Mouse (Mus musculus) hindbrain, embryonic 14.5 days (tissue): ENCODE results near the gene Tecr. TPM values are rescaled to one million over a fixed set of nuclear protein-coding genes. Genes with fewer than 3 reads are reported as not detected.
A peak's percentile ranks its signal among the peaks of the same experiment; 100 is the strongest.

Source experiments
- ATAC-seq: fragments of 200-750 bp; cut with Nextera tagmentation; 2 replicates; pipeline ENCODE4 v1.8.0; 2017; ENCODE audit warnings: moderate number of reproducible peaks, mild to moderate bottlenecking, moderate TSS enrichment, moderate library complexity; ENCODE audit not compliant: low FRiP score
- DNase-seq: peaks from one replicate; pipeline ENCODE4 v3.0.0-alpha.2; 2015; ENCODE audit warnings: low spot score
- H3K27ac ChIP-seq: fragments of 300-500 bp; sonication (generic); 2 replicates; pipeline ENCODE4 v1.5.1; 2014; ENCODE audit warnings: mild to moderate bottlenecking, moderate library complexity
- H3K27me3 ChIP-seq: fragments of 300-500 bp; sonication (generic); 2 replicates; pipeline ENCODE4 v1.6.1; 2014; ENCODE audit warnings: mild to moderate bottlenecking, low read length, mixed read lengths; ENCODE audit not compliant: control insufficient read depth, insufficient read depth
- H3K36me3 ChIP-seq: fragments of 300-500 bp; sonication (generic); replicated peaks from 2 replicates; pipeline ENCODE4 v1.6.1; 2014; ENCODE audit not compliant: control insufficient read depth, insufficient read depth
- H3K4me1 ChIP-seq: fragments of 300-500 bp; sonication (generic); replicated peaks from 2 replicates; pipeline ENCODE4 v1.6.1; 2014; ENCODE audit warnings: antibody characterized with exemption, low read length, mixed read lengths; ENCODE audit not compliant: control insufficient read depth, insufficient read depth
- H3K4me2 ChIP-seq: fragments of 300-500 bp; sonication (generic); replicated peaks from 2 replicates; pipeline ENCODE4 v1.6.1; 2014; ENCODE audit warnings: mild to moderate bottlenecking, moderate library complexity
- H3K4me3 ChIP-seq: fragments of 300-500 bp; sonication (generic); replicated peaks from 2 replicates; pipeline ENCODE4 v1.5.1; 2014; ENCODE audit warnings: mild to moderate bottlenecking, low read length
- H3K9ac ChIP-seq: fragments of 300-500 bp; sonication (generic); 2 replicates; pipeline ENCODE4 v1.6.1; 2014
- H3K9me3 ChIP-seq: fragments of 300-500 bp; sonication (generic); 2 replicates; pipeline ENCODE4 v1.6.1; 2016; ENCODE audit warnings: low read length; ENCODE audit not compliant: control insufficient read depth
- WGBS: fragments of 180-500 bp; shearing (Covaris S2); extraction: QIAGEN DNeasy Blood & Tissue Kit; methylation state at CpG from one replicate; pipeline ENCODE4 v1.1.7; 2014; 5-methylcytosine and 5-hydroxymethylcytosine counted together
- polyA plus RNA-seq: library from polyadenylated mRNA; unstranded; fragments of >200 nt; fragmentation: Nextera tagmentation; extraction: Ambion mirVana; gene quantifications from 2 replicates; pipeline ENCODE4 v1.2.1, GENCODE M21; 2014

Tecr gene
- 1,444 and 1,536 TPM in 2 replicates for polyA plus RNA-seq

DNA sequence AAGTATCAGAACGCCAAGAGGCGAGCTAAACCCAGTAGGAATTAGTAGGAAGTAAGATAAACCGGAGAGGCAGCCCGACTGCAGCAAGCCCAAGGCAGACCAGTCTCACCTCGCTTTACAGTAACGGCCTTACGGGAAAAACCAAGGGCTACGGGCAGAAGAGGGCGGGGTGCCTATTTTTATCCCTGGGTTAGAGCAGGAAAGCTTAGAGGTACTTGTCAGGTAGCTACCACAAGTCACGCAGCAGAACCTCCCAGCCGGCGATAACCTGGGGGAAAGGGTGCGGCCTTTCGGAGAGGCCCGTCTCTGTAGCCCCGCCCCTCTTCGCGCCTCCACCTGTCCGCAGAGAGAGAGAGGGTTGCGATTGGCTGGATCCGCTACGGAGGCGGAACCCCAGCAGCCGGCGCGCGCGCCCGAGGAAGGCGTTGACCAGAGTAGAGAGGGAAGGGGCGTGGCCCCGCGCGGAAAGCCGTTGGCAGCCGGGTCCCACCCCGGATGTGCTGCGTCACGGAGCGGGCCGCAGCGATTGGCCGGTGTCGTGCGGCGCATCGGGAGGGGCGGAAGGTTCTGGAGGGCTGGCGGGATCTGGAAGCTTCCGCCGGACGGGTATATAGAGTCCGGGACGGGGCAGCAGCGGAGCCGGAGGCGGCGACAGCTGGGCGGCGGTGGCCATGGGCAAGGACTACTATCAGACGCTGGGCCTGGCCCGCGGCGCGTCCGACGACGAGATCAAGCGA lies at the start of gene Tecr, which contains the start of gene Dnajb1:
TSS of gene Tecr (minus strand) at position 311 of the 737 bp plus-strand sequence.
TSS of gene Dnajb1 (plus strand) at position 533 of the 737 bp plus-strand sequence.
- ATAC-seq = peak; percentile 97
- Histone ChIP-seq H3K9ac (peak within 1 kb of the TSS; percentile 80), H3K27me3 (no peaks in the 10 kb centered on the region), H3K4me1 (peaks cover 17% of the 10 kb centered on the region), H3K4me2 (peak within 1 kb of the TSS; percentile 75), H3K36me3 (peaks cover 33% of the 10 kb centered on the region), H3K27ac (peak within 1 kb of the TSS; percentile 98), H3K9me3 (no peaks in the 10 kb centered on the region), H3K4me3 (peak within 1 kb of the TSS; percentile 81)
- WGBS = under 1% methylated on average over 69 of the region's 69 CpGs
- peak; percentile 99 for DNase-seq

- Histone ChIP-seq H3K27ac (no peak overlapping the region), H3K4me3 (no peak overlapping the region), H3K36me3 (no peaks in the 10 kb centered on the region; the same call in 1 of the 2 replicates), H3K4me2 (no peak overlapping the region), H3K4me1 (peaks cover 25% of the 10 kb centered on the region), H3K27me3 (no peaks in the 10 kb centered on the region), H3K9ac (no peak overlapping the region), H3K9me3 (no peaks in the 10 kb centered on the region)
- ATAC-seq = no peak
- no peak for DNase-seq
- WGBS = 83% methylated on average over 13 of the region's 13 CpGs
These were observed 48.9 kb upstream of the Tecr start for GRCm38 (mm10) chr8:83656484-83657246.

DNA sequence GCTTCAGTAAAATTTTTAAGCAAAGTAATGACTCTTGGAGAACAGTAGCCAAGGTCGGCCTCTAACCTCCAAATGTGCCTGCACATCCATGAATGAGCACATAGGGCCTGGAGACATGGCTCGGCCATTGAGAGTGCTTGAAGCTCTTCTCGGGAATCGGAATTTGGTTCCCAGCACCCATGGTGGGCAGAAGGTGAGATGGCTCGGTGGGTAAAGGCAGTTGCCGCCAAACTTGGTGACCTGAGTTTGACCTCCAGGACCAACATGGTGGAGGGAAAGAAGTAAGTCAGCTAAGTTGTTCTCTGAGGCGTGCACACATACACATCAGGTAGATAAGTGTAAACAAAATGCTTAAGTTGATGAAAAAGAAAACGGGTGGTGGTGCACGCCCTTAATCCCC lies 48.3 kb upstream of the Tecr start:
- no peak for DNase-seq
- H3K9ac ChIP-seq = no peak overlapping the region
- 93% methylated on average over 9 of the region's 9 CpGs for WGBS
- no peak overlapping the region for H3K4me3 ChIP-seq
- no peaks in the 10 kb centered on the region; the same call in 1 of the 2 replicates for H3K36me3 ChIP-seq
- no peak overlapping the region for H3K27ac ChIP-seq
- no peak overlapping the region for H3K4me2 ChIP-seq
- no peaks in the 10 kb centered on the region for H3K9me3 ChIP-seq
- ATAC-seq = no peak
- peaks cover 24% of the 10 kb centered on the region for H3K4me1 ChIP-seq
- H3K27me3 ChIP-seq = no peaks in the 10 kb centered on the region

DNA sequence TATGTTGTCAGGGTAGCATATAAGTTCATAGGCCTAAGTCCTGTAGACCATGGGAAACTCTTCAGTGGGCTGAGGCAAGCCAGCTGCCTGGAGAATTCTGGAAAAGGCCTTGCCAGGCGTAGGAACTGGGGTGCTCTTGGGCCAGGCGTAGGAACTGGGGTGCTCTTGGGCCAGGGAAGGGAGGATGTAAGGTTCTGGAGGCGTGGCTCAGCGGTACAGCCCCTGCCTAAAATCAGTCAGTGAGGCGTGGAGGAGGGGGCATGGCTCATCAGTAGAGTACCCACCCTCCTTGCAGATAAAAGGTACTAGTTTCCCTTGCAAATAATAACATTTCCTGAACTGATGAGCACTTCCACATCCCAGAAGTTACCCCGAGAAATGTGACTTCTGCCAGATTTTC lies 47.0 kb upstream of the Tecr start:
- H3K4me2 ChIP-seq = no peak overlapping the region
- no peaks in the 10 kb centered on the region for H3K9me3 ChIP-seq
- no peaks in the 10 kb centered on the region; the same call in 1 of the 2 replicates for H3K36me3 ChIP-seq
- ATAC-seq = no peak
- peaks cover 16% of the 10 kb centered on the region for H3K4me1 ChIP-seq
- no peak overlapping the region for H3K27ac ChIP-seq
- no peak overlapping the region for H3K4me3 ChIP-seq
- no peaks in the 10 kb centered on the region for H3K27me3 ChIP-seq
- 98% methylated on average over 6 of the region's 6 CpGs for WGBS
- no peak for DNase-seq
- no peak overlapping the region for H3K9ac ChIP-seq

DNA sequence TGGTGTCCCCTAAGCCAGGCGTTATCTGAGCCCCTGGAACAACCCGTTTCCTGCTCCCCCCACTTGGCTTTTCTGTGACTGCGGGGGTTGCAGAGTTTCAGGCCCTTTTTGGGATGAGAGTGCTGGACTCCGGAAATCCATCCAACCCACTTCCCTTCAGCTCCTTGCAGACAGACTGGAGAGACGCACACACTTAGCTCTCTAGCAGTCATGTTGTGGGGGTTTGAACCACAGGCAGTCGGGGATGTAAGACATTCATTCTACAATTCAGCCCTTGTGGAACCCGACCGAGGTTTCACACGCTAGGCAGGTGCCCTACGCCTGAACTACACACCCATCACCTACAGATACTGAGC lies 45.9 kb upstream of the Tecr start:
- Histone ChIP-seq H3K36me3 (no peaks in the 10 kb centered on the region; the same call in 1 of the 2 replicates), H3K9ac (peak overlapping the region; percentile 88), H3K4me1 (peaks cover 16% of the 10 kb centered on the region), H3K4me2 (peak overlapping the region; percentile 96), H3K27me3 (no peaks in the 10 kb centered on the region), H3K27ac (0 out of 2 replicates have a peak overlapping the region, but pooled peaks have one; percentile 67), H3K9me3 (no peaks in the 10 kb centered on the region), H3K4me3 (peak overlapping the region; percentile 96)
- DNase-seq (no peak), ATAC-seq (no peak)
- 51% methylated on average over 10 of the region's 10 CpGs for WGBS

GRCm38 (mm10) chr8:83652744-83653661 lies 45.2 kb upstream of the Tecr start:
- Histone ChIP-seq H3K36me3 (no peaks in the 10 kb centered on the region; the same call in 1 of the 2 replicates), H3K4me2 (peak overlapping the region; percentile 96), H3K4me1 (peaks cover 16% of the 10 kb centered on the region), H3K27ac (peak overlapping the region; percentile 67), H3K4me3 (peak overlapping the region; percentile 96), H3K9me3 (no peaks in the 10 kb centered on the region), H3K9ac (peak overlapping the region; percentile 88), H3K27me3 (no peaks in the 10 kb centered on the region)
- 4% methylated on average over 44 of the region's 46 CpGs for WGBS
- ATAC-seq (peak; percentile 46), DNase-seq (no peak)

DNA sequence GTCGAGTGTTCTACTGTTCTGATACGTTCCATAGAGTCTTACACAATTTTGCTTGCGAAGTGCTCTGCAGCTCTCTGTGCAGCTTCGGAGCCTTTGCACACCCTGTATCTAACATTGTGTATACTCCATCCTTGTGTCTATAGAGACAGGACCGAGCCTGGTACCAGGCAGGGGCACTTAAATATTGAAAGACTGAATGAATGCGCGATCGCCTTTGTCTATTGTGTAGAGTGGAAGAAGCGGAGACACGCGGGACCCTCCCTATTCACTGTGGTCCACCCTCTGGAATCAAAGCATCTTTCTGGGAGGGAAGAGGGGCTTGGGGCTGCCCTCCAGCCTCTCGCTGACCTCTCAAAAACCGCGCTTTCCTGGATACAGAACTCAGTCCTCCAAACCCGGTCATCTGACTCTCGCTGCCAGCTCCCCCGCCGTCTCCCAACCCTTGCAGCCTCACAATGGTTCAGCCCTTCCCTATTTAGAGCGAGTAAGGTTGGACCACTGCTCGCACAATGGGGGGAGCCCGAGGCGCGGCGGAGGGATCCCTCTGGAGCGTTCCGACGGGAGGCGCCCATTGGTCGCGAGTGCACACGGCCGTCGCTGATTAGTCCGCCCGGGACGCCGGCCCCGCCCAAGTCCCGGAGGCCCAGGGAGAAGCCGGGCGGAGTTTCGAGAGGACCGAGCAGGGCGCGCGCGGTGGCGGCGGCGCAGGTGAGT lies 44.4 kb upstream of the Tecr start, which contains the start of gene Gipc1:
TSS of gene Gipc1 (plus strand) at position 648 of the 714 bp plus-strand sequence.
- peak within 1 kb of the TSS; percentile 88 for H3K9ac ChIP-seq
- H3K27me3 ChIP-seq = no peaks in the 10 kb centered on the region
- DNase-seq = peak; percentile 97
- H3K4me3 ChIP-seq = peak within 1 kb of the TSS; percentile 96
- peak; percentile 97 for ATAC-seq
- H3K4me2 ChIP-seq = peak within 1 kb of the TSS; percentile 96
- H3K36me3 ChIP-seq = no peaks in the 10 kb centered on the region
- peaks cover 16% of the 10 kb centered on the region for H3K4me1 ChIP-seq
- no peaks in the 10 kb centered on the region for H3K9me3 ChIP-seq
- WGBS = 4% methylated on average over 48 of the region's 50 CpGs
- peak within 1 kb of the TSS; percentile 92 for H3K27ac ChIP-seq

- Histone ChIP-seq H3K4me2 (no peak overlapping the region), H3K4me3 (no peak overlapping the region), H3K27ac (no peak overlapping the region), H3K27me3 (no peaks in the 10 kb centered on the region), H3K9me3 (no peaks in the 10 kb centered on the region), H3K36me3 (no peaks in the 10 kb centered on the region), H3K4me1 (peaks cover 12% of the 10 kb centered on the region), H3K9ac (no peak overlapping the region)
- ATAC-seq = no peak
- WGBS = 96% methylated on average over 6 of the region's 6 CpGs
- DNase-seq = no peak
These were observed 41.9 kb upstream of the Tecr start for GRCm38 (mm10) chr8:83649699-83650098.
